Mouse (Mus musculus): Measurements from ENCODE around the gene Gemin2. TPM values are rescaled to one million over a fixed set of nuclear protein-coding genes. Genes with fewer than 3 reads are reported as not detected.

Gemin2 gene
- polyA plus RNA-seq, 1 experiment from 2014 or later, result 29.7 TPM

- Histone ChIP-seq H3K9ac (ENCODE audit: low read depth, low read length) (no peak overlapping the region), H3K4me1 (ENCODE audit: control insufficient read depth, insufficient read depth, low read length) (peaks cover 4% of the 10 kb centered on the region; the same call in 1 of the 2 replicates), H3K9me3 (ENCODE audit: control insufficient read depth, low read length) (no peaks in the 10 kb centered on the region), H3K27me3 (ENCODE audit: control insufficient read depth, insufficient read depth, low read length) (no peaks in the 10 kb centered on the region), H3K4me3 (ENCODE audit: low read length) (peak overlapping the region; percentile 99), H3K27ac (ENCODE audit: low read depth, low read length) (no peak overlapping the region), H3K36me3 (ENCODE audit: control insufficient read depth, insufficient read depth, low read length) (peaks cover 28% of the 10 kb centered on the region), H3K4me2 (replicated peaks; ENCODE audit: low read depth, low read length) (peak overlapping the region; percentile 50)
- 87% methylated on average over 3 of the region's 3 CpGs for WGBS
- ATAC-seq (ENCODE audit: low FRiP score, low TSS enrichment), result no peak
Observed at GRCm38 (mm10) chr12:59065776-59066175, 52.6 kb downstream of the Gemin2 start.

- WGBS, result 0% methylated on average over 43 of the region's 43 CpGs
- H3K36me3 ChIP-seq (ENCODE audit: control insufficient read depth, insufficient read depth, low read length), result peaks cover 36% of the 10 kb centered on the region
Observed at GRCm38 (mm10) chr12:59066448-59067077, 53.4 kb downstream of the Gemin2 start, which contains the start of gene Pnn. Pnn (plus strand) TSS chr12:59066884.

GRCm38 (mm10) chr12:59067095-59067494, 53.9 kb downstream of the Gemin2 start:
- peaks cover 41% of the 10 kb centered on the region for H3K36me3 ChIP-seq (ENCODE audit: control insufficient read depth, insufficient read depth, low read length)
- H3K4me3 ChIP-seq (ENCODE audit: low read length), result peak overlapping the region; percentile 99
- no peaks in the 10 kb centered on the region for H3K9me3 ChIP-seq (ENCODE audit: control insufficient read depth, low read length)
- peak; percentile 63 for ATAC-seq (ENCODE audit: low FRiP score, low TSS enrichment)
- H3K27ac ChIP-seq (ENCODE audit: low read depth, low read length), result peak overlapping the region; percentile 88
- WGBS, result under 1% methylated on average over 28 of the region's 41 CpGs
- H3K4me1 ChIP-seq (ENCODE audit: control insufficient read depth, insufficient read depth, low read length), result peaks cover 4% of the 10 kb centered on the region; the same call in 1 of the 2 replicates
- no peaks in the 10 kb centered on the region for H3K27me3 ChIP-seq (ENCODE audit: control insufficient read depth, insufficient read depth, low read length)
- peak overlapping the region; percentile 100 for H3K9ac ChIP-seq (ENCODE audit: low read depth, low read length)
- H3K4me2 ChIP-seq (replicated peaks; ENCODE audit: low read depth, low read length), result peak overlapping the region; percentile 76

More at GRCm38 (mm10) chr12:59066448-59067077, 53.4 kb downstream of the Gemin2 start, which contains the start of gene Pnn:
- Histone ChIP-seq H3K27me3 (ENCODE audit: control insufficient read depth, insufficient read depth, low read length) (no peaks in the 10 kb centered on the region), H3K9me3 (ENCODE audit: control insufficient read depth, low read length) (no peaks in the 10 kb centered on the region), H3K4me2 (replicated peaks; ENCODE audit: low read depth, low read length) (peak within 1 kb of the TSS; percentile 76), H3K4me3 (ENCODE audit: low read length) (peak within 1 kb of the TSS; percentile 99), H3K4me1 (ENCODE audit: control insufficient read depth, insufficient read depth, low read length) (peaks cover 4% of the 10 kb centered on the region; the same call in 1 of the 2 replicates), H3K27ac (ENCODE audit: low read depth, low read length) (peak within 1 kb of the TSS; percentile 95), H3K9ac (ENCODE audit: low read depth, low read length) (peak within 1 kb of the TSS; percentile 100)
- ATAC-seq (ENCODE audit: low FRiP score, low TSS enrichment), result peak; percentile 100

GRCm38 (mm10) chr12:59068791-59069190, 55.6 kb downstream of the Gemin2 start:
- Histone ChIP-seq H3K9ac (ENCODE audit: low read depth, low read length) (no peak overlapping the region), H3K9me3 (ENCODE audit: control insufficient read depth, low read length) (no peaks in the 10 kb centered on the region), H3K27me3 (ENCODE audit: control insufficient read depth, insufficient read depth, low read length) (no peaks in the 10 kb centered on the region), H3K4me3 (ENCODE audit: low read length) (no peak overlapping the region), H3K4me2 (replicated peaks; ENCODE audit: low read depth, low read length) (no peak overlapping the region), H3K36me3 (ENCODE audit: control insufficient read depth, insufficient read depth, low read length) (peaks cover 53% of the 10 kb centered on the region), H3K4me1 (ENCODE audit: control insufficient read depth, insufficient read depth, low read length) (peaks cover 4% of the 10 kb centered on the region; the same call in 1 of the 2 replicates), H3K27ac (ENCODE audit: low read depth, low read length) (no peak overlapping the region)
- ATAC-seq (ENCODE audit: low FRiP score, low TSS enrichment), result no peak
- 93% methylated on average over 13 of the region's 13 CpGs for WGBS

- Histone ChIP-seq H3K9me3 (ENCODE audit: control insufficient read depth, low read length) (no peaks in the 10 kb centered on the region), H3K4me1 (ENCODE audit: control insufficient read depth, insufficient read depth, low read length) (peaks cover 4% of the 10 kb centered on the region; the same call in 1 of the 2 replicates), H3K9ac (ENCODE audit: low read depth, low read length) (no peak overlapping the region), H3K4me3 (ENCODE audit: low read length) (no peak overlapping the region), H3K36me3 (ENCODE audit: control insufficient read depth, insufficient read depth, low read length) (peaks cover 60% of the 10 kb centered on the region), H3K4me2 (replicated peaks; ENCODE audit: low read depth, low read length) (no peak overlapping the region), H3K27me3 (ENCODE audit: control insufficient read depth, insufficient read depth, low read length) (no peaks in the 10 kb centered on the region), H3K27ac (ENCODE audit: low read depth, low read length) (no peak overlapping the region)
- no peak for ATAC-seq (ENCODE audit: low FRiP score, low TSS enrichment)
- WGBS, result 91% methylated on average over 11 of the region's 11 CpGs
Observed at GRCm38 (mm10) chr12:59072286-59072685, 59.1 kb downstream of the Gemin2 start.

- Histone ChIP-seq H3K9ac (ENCODE audit: low read depth, low read length) (no peak overlapping the region), H3K27ac (ENCODE audit: low read depth, low read length) (no peak overlapping the region), H3K4me3 (ENCODE audit: low read length) (no peak overlapping the region), H3K27me3 (ENCODE audit: control insufficient read depth, insufficient read depth, low read length) (no peaks in the 10 kb centered on the region), H3K4me1 (ENCODE audit: control insufficient read depth, insufficient read depth, low read length) (no peaks in the 10 kb centered on the region), H3K4me2 (replicated peaks; ENCODE audit: low read depth, low read length) (no peak overlapping the region), H3K36me3 (ENCODE audit: control insufficient read depth, insufficient read depth, low read length) (peaks cover 49% of the 10 kb centered on the region), H3K9me3 (ENCODE audit: control insufficient read depth, low read length) (no peaks in the 10 kb centered on the region)
- ATAC-seq (ENCODE audit: low FRiP score, low TSS enrichment), result no peak
- WGBS, result 89% methylated on average over 3 of the region's 3 CpGs
Observed at GRCm38 (mm10) chr12:59074052-59074451, 60.9 kb downstream of the Gemin2 start.

GRCm38 (mm10) chr12:59076996-59077395, 63.8 kb downstream of the Gemin2 start:
- Histone ChIP-seq H3K4me1 (ENCODE audit: control insufficient read depth, insufficient read depth, low read length) (no peaks in the 10 kb centered on the region), H3K4me2 (replicated peaks; ENCODE audit: low read depth, low read length) (no peak overlapping the region), H3K27ac (ENCODE audit: low read depth, low read length) (no peak overlapping the region), H3K9me3 (ENCODE audit: control insufficient read depth, low read length) (no peaks in the 10 kb centered on the region), H3K4me3 (ENCODE audit: low read length) (no peak overlapping the region), H3K27me3 (ENCODE audit: control insufficient read depth, insufficient read depth, low read length) (no peaks in the 10 kb centered on the region), H3K9ac (ENCODE audit: low read depth, low read length) (no peak overlapping the region), H3K36me3 (ENCODE audit: control insufficient read depth, insufficient read depth, low read length) (peaks cover 19% of the 10 kb centered on the region)
- no peak for ATAC-seq (ENCODE audit: low FRiP score, low TSS enrichment)
- WGBS, result 84% methylated on average over 3 of the region's 3 CpGs

- H3K27me3 ChIP-seq (ENCODE audit: control insufficient read depth, insufficient read depth, low read length), result no peaks in the 10 kb centered on the region
- no peaks in the 10 kb centered on the region for H3K9me3 ChIP-seq (ENCODE audit: control insufficient read depth, low read length)
- H3K4me3 ChIP-seq (ENCODE audit: low read length), result no peak overlapping the region
- H3K36me3 ChIP-seq (ENCODE audit: control insufficient read depth, insufficient read depth, low read length), result peaks cover 11% of the 10 kb centered on the region; the same call in 1 of the 2 replicates
- ATAC-seq (ENCODE audit: low FRiP score, low TSS enrichment), result no peak
- 85% methylated on average over 3 of the region's 3 CpGs for WGBS
- H3K4me1 ChIP-seq (ENCODE audit: control insufficient read depth, insufficient read depth, low read length), result no peaks in the 10 kb centered on the region
- H3K27ac ChIP-seq (ENCODE audit: low read depth, low read length), result no peak overlapping the region
- no peak overlapping the region for H3K4me2 ChIP-seq (replicated peaks; ENCODE audit: low read depth, low read length)
- no peak overlapping the region for H3K9ac ChIP-seq (ENCODE audit: low read depth, low read length)
Observed at GRCm38 (mm10) chr12:59077883-59078282, 64.7 kb downstream of the Gemin2 start.
